Mouse (Mus musculus): ENCODE data around the gene 4930402H24Rik.

DNA sequence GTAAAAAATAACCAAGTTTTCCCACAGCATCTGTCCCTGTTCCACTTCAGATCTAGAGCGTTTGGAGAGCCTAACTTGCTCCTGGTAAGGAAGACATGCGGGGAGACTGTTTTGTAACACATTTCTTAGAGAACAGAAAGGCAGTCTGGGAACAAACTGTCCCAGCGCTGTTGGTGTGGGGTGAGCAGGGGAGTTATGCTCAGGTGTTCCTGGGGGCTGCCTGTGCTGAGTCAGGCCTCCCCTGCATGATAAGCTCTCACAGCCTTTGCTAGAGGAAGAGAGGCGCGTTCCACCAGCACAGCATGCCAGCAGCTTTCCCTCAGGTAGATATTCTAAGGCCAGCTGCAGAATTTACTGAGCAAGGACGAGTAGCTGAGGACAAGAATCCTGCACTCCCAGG is 168.2 kb downstream of the 4930402H24Rik start:
- TF ChIP-seq CTCF (IDR thresholded peaks at IDR 0.05; ENCODE audit: borderline replicate concordance, control insufficient read depth, extremely low read depth, insufficient read depth, low read length, poor library complexity): no peak
- no peak for TF ChIP-seq POLR2A (IDR thresholded peaks at IDR 0.05; ENCODE audit: control insufficient read depth, extremely low read depth, insufficient read depth, low read length, poor library complexity)
